Mouse (Mus musculus) gastrocnemius, postnatal 25 days (tissue): Measurements from ENCODE around the gene Ccnd1. TPM values are rescaled to one million over a fixed set of nuclear protein-coding genes. Genes with fewer than 3 reads are reported as not detected.
"Not testable (repeated sequence)": the region's sequence is repeated elsewhere in the genome, so short reads cannot be mapped to it uniquely, and the experiment has no call there.

ENCODE experiments used
- DNase-seq: peaks from one replicate; pipeline ENCODE4 v3.0.0; 2022
- total RNA-seq, 2 experiments: library from RNA; stranded (reverse); gene quantifications; 1 replicate in 1 of 2; 2 replicates in 1 of 2; pipeline ENCODE4 v1.2.3; 2021

Ccnd1 gene
- total RNA-seq, 2 experiments from 2014 or later: 11.4 to 14.1 TPM

- DNase-seq: no peak
These were observed 31.9 kb downstream of the Ccnd1 start for GRCm38 (mm10) chr7:144907793-144908192.

- no peak for DNase-seq
These were observed 32.9 kb downstream of the Ccnd1 start for GRCm38 (mm10) chr7:144906708-144907397.

- DNase-seq: not testable (repeated sequence)
These were observed 34.2 kb downstream of the Ccnd1 start for GRCm38 (mm10) chr7:144905514-144905913.

- no peak for DNase-seq
These were observed 41.2 kb downstream of the Ccnd1 start for GRCm38 (mm10) chr7:144898506-144898905.

GRCm38 (mm10) chr7:144896294-144897218 lies 43.2 kb downstream of the Ccnd1 start, which contains the start of gene Fgf15:
TSS of gene Fgf15 (plus strand) at chr7:144896531.
- no peak for DNase-seq

- peak; percentile 40 for DNase-seq
These were observed 44.2 kb downstream of the Ccnd1 start for GRCm38 (mm10) chr7:144895305-144896111.

GRCm38 (mm10) chr7:144894706-144895105 lies 45.0 kb downstream of the Ccnd1 start:
- DNase-seq: no peak

GRCm38 (mm10) chr7:144894191-144894590 lies 45.5 kb downstream of the Ccnd1 start:
- no peak for DNase-seq

GRCm38 (mm10) chr7:144892322-144892721 lies 47.4 kb downstream of the Ccnd1 start:
- DNase-seq: no peak

- no peak for DNase-seq
These were observed 47.9 kb downstream of the Ccnd1 start for GRCm38 (mm10) chr7:144891863-144892262.

- not testable (repeated sequence) for DNase-seq
These were observed 49.1 kb downstream of the Ccnd1 start for GRCm38 (mm10) chr7:144890661-144891060.

GRCm38 (mm10) chr7:144888564-144889299 lies 51.0 kb downstream of the Ccnd1 start:
- no peak for DNase-seq

GRCm38 (mm10) chr7:144887672-144888071 lies 52.1 kb downstream of the Ccnd1 start:
- no peak for DNase-seq

GRCm38 (mm10) chr7:144883106-144883505 lies 56.6 kb downstream of the Ccnd1 start:
- DNase-seq: no peak

Other genes starting within 250 kb of the Ccnd1 start
- 1 to 10 TPM; 2.1 to 3.5 TPM for gene Ano1, start 188.0 kb downstream of the Ccnd1 start, total RNA-seq
- gene Fgf3, start 101.8 kb downstream of the Ccnd1 start, total RNA-seq: not detected
- under 1 TPM in 1 of 2 experiments, not detected in 1; 0.27 TPM for gene Fgf4, start 92.6 kb downstream of the Ccnd1 start, total RNA-seq
- not detected for gene Fgf15, start 43.4 kb downstream of the Ccnd1 start, total RNA-seq
- 1 to 10 TPM; 7.0 to 8.4 TPM for gene LTO1, start 24.8 kb downstream of the Ccnd1 start, total RNA-seq